In genomic region chr15:95837570-95837969, GRCm38 (mm10) we compare ENCODE assay signal across 14 mouse cellular contexts. TPM values are rescaled to one million over a fixed set of nuclear protein-coding genes. Genes with fewer than 3 reads are reported as not detected.
DNase-seq lines count a peak whose midpoint lies in the region; ATAC-seq lines count a peak whose summit lies in the region.
"Had no signal": no experiment of that assay in that cellular context is flagged by ENCODE, and none has a peak within 500 bp of the region (broad histone marks: within the 10 kb centered on the region; RNA-seq: fewer than 3 reads in every experiment).

No protein-coding gene starts in this region.

- no peak for ATAC-seq in heart, embryonic 16.5 days (replicated peaks; ENCODE audit: extremely low read depth, insufficient read depth, low FRiP score)
- no peak for ATAC-seq in megakaryocyte, adult 5-6 weeks (ENCODE audit: poor library complexity, severe bottlenecking)
- no peak for ATAC-seq in intestine, embryonic 16.5 days
- ATAC-seq in stomach, embryonic 16.5 days (ENCODE audit: insufficient read depth, low FRiP score), result no peak
- ATAC-seq: hindbrain, postnatal 0 days had no signal

- no peak overlapping the region for H3K4me3 ChIP-seq in heart, embryonic 16.5 days (ENCODE audit: low read length)
- peak overlapping the region; percentile 86 for H3K4me3 ChIP-seq in megakaryocyte, embryonic 14.5 days (replicated peaks)
- H3K4me3 ChIP-seq in intestine, embryonic 16.5 days (ENCODE audit: low read length), result no peak overlapping the region
- H3K4me3 ChIP-seq in stomach, embryonic 16.5 days (replicated peaks; ENCODE audit: low read length), result no peak overlapping the region
- H3K4me3 ChIP-seq: limb, embryonic 13.5 days; midbrain, embryonic 12.5 days; neural tube, embryonic 12.5 days had no signal

- peaks cover 36% of the 10 kb centered on the region for H3K4me1 ChIP-seq in heart, embryonic 16.5 days (ENCODE audit: control insufficient read depth, insufficient read depth, low read length)
- H3K4me1 ChIP-seq in megakaryocyte, embryonic 14.5 days, result peaks cover 93% of the 10 kb centered on the region
- H3K4me1 ChIP-seq in intestine, embryonic 16.5 days (ENCODE audit: control insufficient read depth, insufficient read depth, low read length), result peaks cover 43% of the 10 kb centered on the region
- peaks cover 34% of the 10 kb centered on the region for H3K4me1 ChIP-seq in stomach, embryonic 16.5 days (ENCODE audit: control insufficient read depth, insufficient read depth, low read length)

- H3K9ac ChIP-seq in heart, embryonic 16.5 days (ENCODE audit: low read length), result peak overlapping the region; percentile 5; the same call in 1 of the 2 replicates
- H3K9ac ChIP-seq in intestine, embryonic 16.5 days (ENCODE audit: low read depth, low read length), result peak overlapping the region; percentile 40; the same call in 1 of the 2 replicates
- no peak overlapping the region for H3K9ac ChIP-seq in stomach, embryonic 16.5 days (ENCODE audit: low read length)
- H3K9ac ChIP-seq: limb, embryonic 13.5 days; midbrain, embryonic 12.5 days; neural tube, embryonic 12.5 days had no signal

- no peak overlapping the region; the same call in 1 of the 2 replicates for H3K4me2 ChIP-seq in heart, embryonic 16.5 days (ENCODE audit: low read depth, low read length)
- no peak overlapping the region; the same call in 1 of the 2 replicates for H3K4me2 ChIP-seq in intestine, embryonic 16.5 days (ENCODE audit: low read depth, low read length)
- H3K4me2 ChIP-seq in stomach, embryonic 16.5 days (ENCODE audit: low read depth, low read length), result no peak overlapping the region
- H3K4me2 ChIP-seq: midbrain, embryonic 12.5 days; neural tube, embryonic 12.5 days had no signal

- 57% methylated on average over 1 of the region's 1 CpGs for WGBS in heart, embryonic 16.5 days
- WGBS in intestine, embryonic 16.5 days, result 44% methylated on average over 1 of the region's 1 CpGs
- 53% methylated on average over 1 of the region's 1 CpGs for WGBS in stomach, embryonic 16.5 days

- H3K9me3 ChIP-seq in heart, embryonic 16.5 days (replicated peaks; ENCODE audit: control insufficient read depth, low read length), result no peaks in the 10 kb centered on the region
- no peaks in the 10 kb centered on the region for H3K9me3 ChIP-seq in megakaryocyte, embryonic 14.5 days
- H3K9me3 ChIP-seq in intestine, embryonic 16.5 days (ENCODE audit: control insufficient read depth, low read length), result no peaks in the 10 kb centered on the region
- H3K9me3 ChIP-seq in stomach, embryonic 16.5 days (replicated peaks; ENCODE audit: control insufficient read depth, low read length), result no peaks in the 10 kb centered on the region
- H3K9me3 ChIP-seq: limb, embryonic 13.5 days; midbrain, embryonic 12.5 days; neural tube, embryonic 12.5 days had no signal

- no peaks in the 10 kb centered on the region for H3K36me3 ChIP-seq in heart, embryonic 16.5 days (ENCODE audit: control insufficient read depth, insufficient read depth)
- H3K36me3 ChIP-seq in megakaryocyte, embryonic 14.5 days (replicated peaks; ENCODE audit: low read length), result peaks cover 57% of the 10 kb centered on the region
- no peaks in the 10 kb centered on the region for H3K36me3 ChIP-seq in intestine, embryonic 16.5 days (ENCODE audit: control insufficient read depth, insufficient read depth, low read length)
- no peaks in the 10 kb centered on the region for H3K36me3 ChIP-seq in stomach, embryonic 16.5 days (ENCODE audit: control insufficient read depth, insufficient read depth, low read length)
- H3K36me3 ChIP-seq: limb, embryonic 13.5 days; midbrain, embryonic 12.5 days; neural tube, embryonic 12.5 days had no signal

- peak overlapping the region; percentile 84 for H3K27ac ChIP-seq in heart, embryonic 16.5 days (ENCODE audit: low read length)
- H3K27ac ChIP-seq in intestine, embryonic 16.5 days (ENCODE audit: low read length), result peak overlapping the region; percentile 82
- peak overlapping the region; percentile 83 for H3K27ac ChIP-seq in stomach, embryonic 16.5 days (ENCODE audit: low read length)
- H3K27ac ChIP-seq: hindbrain, postnatal 0 days; limb, embryonic 13.5 days; midbrain, embryonic 12.5 days; neural tube, embryonic 12.5 days had no signal

- H3K27me3 ChIP-seq in heart, embryonic 16.5 days (ENCODE audit: control insufficient read depth, insufficient read depth, low read length), result no peaks in the 10 kb centered on the region
- H3K27me3 ChIP-seq in megakaryocyte, embryonic 14.5 days (replicated peaks), result no peaks in the 10 kb centered on the region
- no peaks in the 10 kb centered on the region for H3K27me3 ChIP-seq in intestine, embryonic 16.5 days (replicated peaks; ENCODE audit: control insufficient read depth, insufficient read depth, low read length)
- H3K27me3 ChIP-seq in stomach, embryonic 16.5 days (ENCODE audit: control insufficient read depth, insufficient read depth, low read length), result no peaks in the 10 kb centered on the region
- H3K27me3 ChIP-seq: limb, embryonic 13.5 days; midbrain, embryonic 12.5 days; neural tube, embryonic 12.5 days had no signal

- DNase-seq in heart, postnatal 4 days, result no peak
- no peak for DNase-seq in cerebellum, adult 11 months
- no peak for DNase-seq in thymus, postnatal 4 days
- DNase-seq: cerebellum, adult 9-10 months; right cerebral cortex, adult 18-20 months had no signal

RNA-seq across cellular contexts. Expression of gene Ano6, which starts 46.9 kb away (rescaled TPM):
- polyA plus RNA-seq in heart, embryonic 16.5 days (2015; fragmentation: Nextera tagmentation; extraction: Ambion mirVana), result 32.3 and 34.4 TPM in 2 replicates
- 10 to 100 TPM; 43.2 to 46.6 TPM for total RNA-seq in heart, postnatal 4 days (2021)
- 2.4 and 10.3 TPM in 2 replicates for polyA plus RNA-seq in megakaryocyte, embryonic 14.5 days (2012; ENCODE audit: insufficient read depth, low replicate concordance)
- total RNA-seq in megakaryocyte, adult 5-6 weeks (2015), result 32.6 and 39.0 TPM in 2 replicates
- 46.7 and 47.2 TPM in 2 replicates for total RNA-seq in megakaryocyte, adult 5-6 weeks (2017)
- polyA plus RNA-seq in intestine, embryonic 16.5 days (2015; fragmentation: Nextera tagmentation; extraction: Ambion mirVana), result 51.5 and 63.1 TPM in 2 replicates
- 41.8 and 44.9 TPM in 2 replicates for polyA plus RNA-seq in stomach, embryonic 16.5 days (2015; fragmentation: Nextera tagmentation; extraction: Ambion mirVana)
